Mouse (Mus musculus) heart, postnatal 0 days (tissue): ENCODE measurements around the gene Rad51c. TPM values are rescaled to one million over a fixed set of nuclear protein-coding genes. Genes with fewer than 3 reads are reported as not detected.

Experiments used
- ATAC-seq: fragments of 200-750 bp; cut with Nextera tagmentation; 2 replicates; pipeline ENCODE4 v1.8.0; 2017; ENCODE audit warnings: low read depth, moderate number of reproducible peaks, moderate library complexity; ENCODE audit not compliant: insufficient read depth
- DNase-seq: peaks from one replicate; pipeline ENCODE4 v3.0.0-alpha.2; 2016; ENCODE audit warnings: low spot score
- H3K27ac ChIP-seq: fragments of 300-500 bp; sonication (generic); 2 replicates; pipeline ENCODE4 v1.5.1; 2014; ENCODE audit warnings: low read depth, mild to moderate bottlenecking
- H3K27me3 ChIP-seq: fragments of 300-500 bp; sonication (generic); 2 replicates; pipeline ENCODE4 v1.6.1; 2014; ENCODE audit warnings: low read length, mixed read lengths; ENCODE audit not compliant: control insufficient read depth, insufficient read depth
- H3K36me3 ChIP-seq: fragments of 300-500 bp; sonication (generic); replicated peaks from 2 replicates; pipeline ENCODE4 v1.6.1; 2014; ENCODE audit warnings: low read length, mixed read lengths; ENCODE audit not compliant: control insufficient read depth, insufficient read depth
- H3K4me1 ChIP-seq: fragments of 300-500 bp; sonication (generic); 2 replicates; pipeline ENCODE4 v1.6.1; 2014; ENCODE audit warnings: antibody characterized with exemption; ENCODE audit not compliant: control insufficient read depth, insufficient read depth
- H3K4me2 ChIP-seq: fragments of 300-500 bp; sonication (generic); 2 replicates; pipeline ENCODE4 v1.6.1; 2014; ENCODE audit warnings: low read depth, mild to moderate bottlenecking, low read length, moderate library complexity
- H3K4me3 ChIP-seq: fragments of 300-500 bp; sonication (generic); 2 replicates; pipeline ENCODE4 v1.5.1; 2014; ENCODE audit warnings: low read depth, low read length
- H3K9ac ChIP-seq: fragments of 300-500 bp; sonication (generic); replicated peaks from 2 replicates; pipeline ENCODE4 v1.6.1; 2014; ENCODE audit warnings: low read depth, low read length, mixed read lengths
- H3K9me3 ChIP-seq: fragments of 300-500 bp; sonication (generic); replicated peaks from 2 replicates; pipeline ENCODE4 v1.6.1; 2016; ENCODE audit warnings: low read length; ENCODE audit not compliant: control insufficient read depth
- CTCF ChIP-seq: IDR thresholded peaks from 2 replicates; pipeline ENCODE4 v1.5.1; 2016; ENCODE audit warnings: antibody characterized with exemption, control low read depth, low read depth
- EP300 ChIP-seq: IDR thresholded peaks from 2 replicates; pipeline ENCODE4 v1.6.1; 2016; ENCODE audit warnings: antibody characterized with exemption, low read depth
- WGBS: fragments of 180-500 bp; shearing (Covaris S2); extraction: QIAGEN DNeasy Blood & Tissue Kit; methylation state at CpG from one replicate; pipeline ENCODE4 v1.1.7; 2014; 5-methylcytosine and 5-hydroxymethylcytosine counted together
- polyA plus RNA-seq: library from polyadenylated mRNA; unstranded; fragments of >200 nt; fragmentation: Nextera tagmentation; extraction: Ambion mirVana; gene quantifications from 2 replicates; pipeline ENCODE4 v1.2.1, GENCODE M21; 2015
- total RNA-seq: library from RNA; depleted of rRNA; stranded (reverse); fragments of >200 nt; gene quantifications from 2 replicates; pipeline ENCODE4 v1.2.3, GENCODE M21; 2014; ENCODE audit warnings: low replicate concordance

Rad51c gene
- total and polyA plus RNA-seq, 2 experiments from 2014 or later, result 5.2 to 6.9 TPM

GRCm38 (mm10) chr11:87384551-87384950 is 20.2 kb downstream of the Rad51c start:
- 97% methylated on average over 4 of the region's 4 CpGs for WGBS
- H3K9ac ChIP-seq, result no peak overlapping the region
- TF ChIP-seq EP300, result no peak
- no peak for TF ChIP-seq CTCF

DNA sequence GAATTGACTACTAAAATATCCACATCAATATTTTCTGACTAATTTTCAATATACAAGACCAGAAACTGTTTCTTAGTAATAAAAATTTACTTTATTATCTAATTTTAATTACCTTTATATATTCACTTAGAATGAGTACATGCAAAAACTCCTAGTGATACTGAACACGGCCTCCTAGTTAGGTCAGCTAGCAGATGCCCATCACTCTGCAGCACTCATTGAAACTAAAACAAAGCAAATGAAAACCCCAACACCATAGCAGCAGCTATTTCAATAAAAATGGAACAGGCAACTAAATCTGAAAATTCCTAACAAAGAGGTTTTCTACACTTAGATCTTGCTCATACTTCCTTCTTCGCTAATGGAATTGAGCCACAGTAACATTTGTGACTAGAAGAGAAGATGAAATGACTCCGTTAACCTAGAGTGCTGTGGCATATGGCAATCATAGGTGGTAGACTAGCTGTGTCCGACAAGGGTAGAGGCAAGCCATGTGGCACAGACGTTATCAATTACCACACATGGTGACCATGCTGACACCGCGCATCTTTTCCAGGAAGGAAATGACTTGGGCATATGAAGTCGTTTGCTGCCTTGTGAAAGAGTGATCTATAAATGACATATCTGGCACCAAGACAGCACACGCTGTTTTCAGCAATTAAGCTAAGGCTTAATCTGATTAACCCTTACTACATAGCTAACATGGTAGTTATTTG is 36.7 kb downstream of the Rad51c start:
- no peak overlapping the region for H3K27ac ChIP-seq
- H3K4me1 ChIP-seq, result no peaks in the 10 kb centered on the region
- no peak overlapping the region for H3K4me2 ChIP-seq
- WGBS, result 62% methylated on average over 9 of the region's 9 CpGs
- H3K9me3 ChIP-seq, result no peaks in the 10 kb centered on the region; the same call in 1 of the 2 replicates
- H3K4me3 ChIP-seq, result no peak overlapping the region
- H3K27me3 ChIP-seq, result no peaks in the 10 kb centered on the region
- DNase-seq, result no peak
- TF ChIP-seq CTCF, result no peak
- TF ChIP-seq EP300, result no peak
- H3K9ac ChIP-seq, result no peak overlapping the region
- ATAC-seq, result no peak
- no peaks in the 10 kb centered on the region for H3K36me3 ChIP-seq

More at GRCm38 (mm10) chr11:87384551-87384950, 20.2 kb downstream of the Rad51c start:
- Histone ChIP-seq H3K4me1 (no peaks in the 10 kb centered on the region), H3K27me3 (no peaks in the 10 kb centered on the region), H3K4me3 (no peak overlapping the region), H3K36me3 (0 out of 2 replicates have a peak, but pooled peaks cover 6% of the 10 kb centered on the region), H3K27ac (no peak overlapping the region), H3K4me2 (no peak overlapping the region), H3K9me3 (no peaks in the 10 kb centered on the region)
- DNase-seq (no peak), ATAC-seq (no peak)

DNA sequence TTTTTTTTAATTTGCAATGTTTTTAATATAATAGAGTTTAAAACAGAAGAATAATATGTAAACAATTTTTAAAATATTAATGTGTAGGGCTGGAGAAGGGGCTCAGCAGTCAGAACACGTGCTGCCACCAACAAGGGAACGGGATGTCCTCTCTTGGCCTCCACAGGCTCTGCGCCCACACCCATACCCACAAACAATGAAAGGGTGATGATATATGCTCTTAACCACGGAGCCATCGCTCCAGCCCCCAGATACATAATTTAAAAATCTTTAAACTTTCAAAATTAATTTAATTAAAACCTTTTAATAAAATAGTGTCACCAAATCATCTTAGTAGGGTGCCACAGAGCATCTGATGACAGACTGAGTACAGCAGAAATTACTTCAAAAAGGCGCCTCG is 37.7 kb downstream of the Rad51c start:
- TF ChIP-seq EP300 (no peak), CTCF (no peak)
- no peak overlapping the region for H3K27ac ChIP-seq
- no peak for DNase-seq
- no peaks in the 10 kb centered on the region for H3K36me3 ChIP-seq
- no peaks in the 10 kb centered on the region for H3K27me3 ChIP-seq
- no peaks in the 10 kb centered on the region for H3K4me1 ChIP-seq
- 86% methylated on average over 7 of the region's 7 CpGs for WGBS
- no peak overlapping the region for H3K4me3 ChIP-seq
- H3K9ac ChIP-seq, result no peak overlapping the region
- H3K9me3 ChIP-seq, result no peaks in the 10 kb centered on the region; the same call in 1 of the 2 replicates
- H3K4me2 ChIP-seq, result no peak overlapping the region
- ATAC-seq, result no peak

DNA sequence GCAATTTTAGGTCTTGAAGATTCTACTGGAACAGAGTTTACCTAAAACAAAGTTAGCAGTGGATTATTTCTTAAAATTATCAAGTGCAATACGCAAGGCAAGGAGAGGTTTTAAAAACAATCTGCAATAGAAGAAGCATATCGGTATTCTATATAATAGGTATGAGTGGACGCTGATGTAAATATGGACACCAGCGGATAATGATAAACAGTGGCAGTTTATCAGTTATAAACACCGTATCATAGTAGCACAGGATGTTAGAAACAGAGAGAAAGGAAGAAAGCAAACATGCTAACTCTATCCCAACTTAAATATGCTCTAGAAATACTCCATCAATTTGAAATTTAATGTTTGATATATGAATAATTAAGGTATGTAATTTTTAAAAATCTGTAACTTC is 39.6 kb downstream of the Rad51c start:
- TF ChIP-seq CTCF, result no peak
- no peak for TF ChIP-seq EP300
- 83% methylated on average over 5 of the region's 5 CpGs for WGBS

DNA sequence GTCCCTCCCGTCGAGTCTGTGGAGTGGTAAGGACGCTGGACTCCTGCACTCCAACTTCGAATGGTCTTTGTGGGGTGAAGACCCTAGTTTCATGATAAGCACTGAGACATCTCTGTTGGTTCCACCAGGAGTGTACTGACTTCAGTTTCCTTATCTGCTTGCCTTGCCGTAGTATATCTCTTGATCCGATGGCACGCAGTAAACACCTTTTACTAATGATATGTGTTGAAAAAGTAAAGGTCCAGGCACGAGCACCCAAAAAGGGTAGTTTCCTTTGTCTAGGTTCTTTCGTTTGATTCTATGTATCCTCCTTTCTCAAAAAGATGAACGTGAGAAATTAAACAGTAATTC is 45.5 kb downstream of the Rad51c start:
- Histone ChIP-seq H3K4me1 (no peaks in the 10 kb centered on the region), H3K27ac (no peak overlapping the region), H3K4me2 (peak overlapping the region; percentile 88), H3K9ac (0 out of 2 replicates have a peak overlapping the region, but pooled peaks have one; percentile 64), H3K9me3 (no peaks in the 10 kb centered on the region; the same call in 1 of the 2 replicates), H3K27me3 (0 out of 2 replicates have a peak, but pooled peaks cover 4% of the 10 kb centered on the region), H3K4me3 (peak overlapping the region; percentile 80), H3K36me3 (no peaks in the 10 kb centered on the region)
- TF ChIP-seq EP300, result no peak
- no peak for TF ChIP-seq CTCF
- WGBS, result 14% methylated on average over 10 of the region's 10 CpGs
- DNase-seq, result no peak
- ATAC-seq, result no peak

More for the DNA sequence above, 39.6 kb downstream of the Rad51c start:
- Histone ChIP-seq H3K4me2 (no peak overlapping the region), H3K4me1 (no peaks in the 10 kb centered on the region), H3K27ac (no peak overlapping the region), H3K4me3 (no peak overlapping the region), H3K36me3 (no peaks in the 10 kb centered on the region), H3K9ac (no peak overlapping the region), H3K27me3 (0 out of 2 replicates have a peak, but pooled peaks cover 4% of the 10 kb centered on the region), H3K9me3 (no peaks in the 10 kb centered on the region; the same call in 1 of the 2 replicates)
- ATAC-seq (no peak), DNase-seq (no peak)
